Mouse (Mus musculus) liver, embryonic 15.5 days (tissue): ENCODE results near the gene Tapbp. TPM values are rescaled to one million over a fixed set of nuclear protein-coding genes. Genes with fewer than 3 reads are reported as not detected.
A peak's percentile ranks its signal among the peaks of the same experiment; 100 is the strongest.

ENCODE experiments used
- ATAC-seq: fragments of 200-750 bp; cut with Nextera tagmentation; 2 replicates; pipeline ENCODE4 v1.8.0; 2017; ENCODE audit warnings: moderate number of reproducible peaks, mild to moderate bottlenecking, moderate library complexity; ENCODE audit not compliant: insufficient read depth
- H3K27ac ChIP-seq: fragments of 300-500 bp; sonication (generic); replicated peaks from 2 replicates; pipeline ENCODE4 v1.5.1; 2015; ENCODE audit warnings: mild to moderate bottlenecking, inconsistent platforms
- H3K27me3 ChIP-seq: fragments of 300-500 bp; sonication (generic); 2 replicates; pipeline ENCODE4 v1.6.1; 2015; ENCODE audit warnings: mild to moderate bottlenecking, inconsistent platforms
- H3K36me3 ChIP-seq: fragments of 300-500 bp; sonication (generic); replicated peaks from 2 replicates; pipeline ENCODE4 v1.6.1; 2015; ENCODE audit warnings: moderate library complexity, mild to moderate bottlenecking, inconsistent platforms
- H3K4me1 ChIP-seq: fragments of 300-500 bp; sonication (generic); replicated peaks from 2 replicates; pipeline ENCODE4 v1.6.1; 2015; ENCODE audit warnings: inconsistent platforms
- H3K4me2 ChIP-seq: fragments of 300-500 bp; sonication (generic); 2 replicates; pipeline ENCODE4 v1.6.1; 2015; ENCODE audit warnings: moderate library complexity, mild to moderate bottlenecking, inconsistent platforms
- H3K4me3 ChIP-seq: fragments of 300-500 bp; sonication (generic); replicated peaks from 2 replicates; pipeline ENCODE4 v1.5.1; 2015; ENCODE audit warnings: mild to moderate bottlenecking, inconsistent platforms
- H3K9ac ChIP-seq: fragments of 300-500 bp; sonication (generic); 2 replicates; pipeline ENCODE4 v1.6.1; 2015; ENCODE audit warnings: moderate library complexity, mild to moderate bottlenecking, inconsistent platforms
- H3K9me3 ChIP-seq: fragments of 300-500 bp; sonication (generic); replicated peaks from 2 replicates; pipeline ENCODE4 v1.6.1; 2016; ENCODE audit warnings: inconsistent platforms
- WGBS: fragments of 180-500 bp; shearing (Covaris S2); methylation state at CpG from one replicate; pipeline ENCODE4 v1.1.7; 2015; ENCODE audit warnings: mixed read lengths; ENCODE audit not compliant: insufficient replicate concordance; 5-methylcytosine and 5-hydroxymethylcytosine counted together
- microRNA-seq: library from miRNA; unstranded; fragments of <30 nt; microRNA quantifications from one replicate; pipeline ENCODE4, GENCODE M21; 2016
- polyA plus RNA-seq: library from polyadenylated mRNA; unstranded; fragments of >200 nt; fragmentation: Nextera tagmentation; extraction: Ambion mirVana; gene quantifications from 2 replicates; pipeline ENCODE4 v1.2.1, GENCODE M21; 2015

Tapbp gene
- polyA plus RNA-seq, 1 experiment from 2014 or later, result 33.3 TPM

DNA sequence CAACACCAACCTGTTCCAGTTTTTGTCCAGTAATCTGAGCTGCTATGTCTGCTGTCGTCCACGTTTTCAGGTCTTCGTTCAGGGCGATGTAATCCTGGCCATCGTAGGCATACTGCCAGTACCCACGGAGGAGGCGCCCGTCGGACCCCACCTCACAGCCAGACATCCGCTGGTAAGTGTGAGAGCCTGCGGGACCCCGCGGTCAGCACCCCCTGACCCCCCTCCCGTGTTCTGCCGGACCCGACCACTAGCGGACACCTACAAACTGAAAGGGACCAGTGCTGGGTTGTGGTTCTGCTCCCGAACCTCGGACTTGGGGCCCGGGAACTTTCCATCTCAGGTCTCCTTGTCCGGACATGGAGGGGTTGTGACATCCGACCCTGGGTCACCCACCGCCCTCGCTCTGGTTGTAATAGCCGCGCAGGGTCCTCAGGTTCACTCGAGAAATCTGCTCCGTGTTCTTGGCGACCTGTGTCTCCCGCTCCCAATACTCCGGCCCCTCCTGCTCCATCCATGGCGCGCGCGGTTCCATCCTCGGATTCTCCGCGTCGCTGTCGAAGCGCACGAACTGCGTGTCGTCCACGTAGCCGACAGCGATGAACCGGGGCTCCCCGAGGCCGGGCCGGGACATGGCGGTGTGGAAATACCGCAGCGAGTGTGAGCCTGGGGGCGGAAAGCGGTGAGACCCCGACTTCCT, 62.3 kb downstream of the Tapbp start:
- WGBS, result 3% methylated on average over 57 of the region's 57 CpGs
- H3K9ac ChIP-seq, result peak overlapping the region; percentile 40
- no peaks in the 10 kb centered on the region for H3K36me3 ChIP-seq
- peaks cover 39% of the 10 kb centered on the region for H3K27me3 ChIP-seq
- no peaks in the 10 kb centered on the region for H3K9me3 ChIP-seq
- H3K4me2 ChIP-seq, result peak overlapping the region; percentile 88
- H3K27ac ChIP-seq, result peak overlapping the region; percentile 68
- H3K4me3 ChIP-seq, result peak overlapping the region; percentile 60
- ATAC-seq, result no peak
- H3K4me1 ChIP-seq, result peaks cover 48% of the 10 kb centered on the region

DNA sequence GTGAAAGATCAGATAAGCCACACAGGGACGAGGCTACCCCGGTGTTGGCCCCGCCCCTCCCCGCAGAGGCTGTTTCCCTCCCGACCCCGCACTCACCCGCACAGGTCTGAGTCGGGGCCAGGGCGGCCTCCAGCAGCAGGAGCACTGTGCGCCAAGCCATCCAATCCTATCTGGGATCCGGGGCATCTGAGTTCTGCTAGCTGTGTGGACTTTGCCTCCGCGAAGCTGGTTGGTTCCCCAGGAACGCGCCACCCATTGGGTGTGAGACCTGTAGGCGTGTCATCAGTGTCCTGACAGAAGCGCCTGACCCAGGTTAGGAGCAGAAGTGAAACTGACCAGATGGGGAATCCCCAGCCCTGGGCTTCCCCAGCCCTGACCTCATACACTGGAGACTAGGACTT, 62.9 kb downstream of the Tapbp start:
- Histone ChIP-seq H3K27me3 (peaks cover 39% of the 10 kb centered on the region), H3K9me3 (no peaks in the 10 kb centered on the region), H3K9ac (peak overlapping the region; percentile 40; the same call in 1 of the 2 replicates), H3K4me1 (peaks cover 46% of the 10 kb centered on the region), H3K4me3 (peak overlapping the region; percentile 60), H3K27ac (peak overlapping the region; percentile 68), H3K36me3 (no peaks in the 10 kb centered on the region), H3K4me2 (peak overlapping the region; percentile 88)
- WGBS, result under 1% methylated on average over 17 of the region's 17 CpGs
- ATAC-seq, result peak; percentile 85

Small RNA genes within 50 kb of the gene (microRNA-seq; reads per million reads assigned to microRNA genes)
- not detected for gene Gm27740

Other genes with a start within 250 kb of the Tapbp start
- gene Hnrnpm, start 229.0 kb upstream of the Tapbp start, polyA plus RNA-seq, result 117 and 122 TPM in 2 replicates
- 274 and 311 TPM in 2 replicates for gene March2, start 197.2 kb upstream of the Tapbp start, polyA plus RNA-seq
- gene Rab11b, start 155.4 kb upstream of the Tapbp start, polyA plus RNA-seq, result 111 and 116 TPM in 2 replicates
- 23.0 and 27.6 TPM in 2 replicates for gene Angptl4, start 134.1 kb upstream of the Tapbp start, polyA plus RNA-seq
- 10.4 and 12.8 TPM in 2 replicates for gene Kank3, start 105.4 kb upstream of the Tapbp start, polyA plus RNA-seq
- 356 and 444 TPM in 2 replicates for gene Rps28, start 91.3 kb upstream of the Tapbp start, polyA plus RNA-seq
- 240 and 251 TPM in 2 replicates for gene Ndufa7, start 91.3 kb upstream of the Tapbp start, polyA plus RNA-seq
- gene Cd320, start 72.8 kb upstream of the Tapbp start, polyA plus RNA-seq, result 14.4 and 14.7 TPM in 2 replicates
- not detected in 2 replicates for gene Gm7029, start 42.1 kb upstream of the Tapbp start, polyA plus RNA-seq
- gene Kifc1, start 25.2 kb upstream of the Tapbp start, polyA plus RNA-seq, result 7.5 and 8.3 TPM in 2 replicates
- gene Platr17, start 10.8 kb upstream of the Tapbp start, polyA plus RNA-seq, result 0.35 and 0.38 TPM in 2 replicates
- gene Daxx, start 6.5 kb upstream of the Tapbp start, polyA plus RNA-seq, result 18.7 and 20.4 TPM in 2 replicates
- gene Zbtb22, start within 50 bp of the Tapbp start, polyA plus RNA-seq, result 8.2 and 9.8 TPM in 2 replicates
- 8.2 and 10.2 TPM in 2 replicates for gene Rgl2, start 13.6 kb downstream of the Tapbp start, polyA plus RNA-seq
- 89.6 and 96.8 TPM in 2 replicates for gene Pfdn6, start 24.4 kb downstream of the Tapbp start, polyA plus RNA-seq
- gene Wdr46, start 24.8 kb downstream of the Tapbp start, polyA plus RNA-seq, result 18.4 and 19.3 TPM in 2 replicates
- gene B3galt4, start 35.6 kb downstream of the Tapbp start, polyA plus RNA-seq, result 2.4 and 2.5 TPM in 2 replicates
- 23.3 and 24.6 TPM in 2 replicates for gene Vps52, start 39.9 kb downstream of the Tapbp start, polyA plus RNA-seq
- gene Rps18, start 40.1 kb downstream of the Tapbp start, polyA plus RNA-seq, result 939 and 1,010 TPM in 2 replicates
- 123 and 165 TPM in 2 replicates for gene H2-K1, start 84.4 kb downstream of the Tapbp start, polyA plus RNA-seq
- 5.5 and 7.2 TPM in 2 replicates for gene Ring1, start 108.8 kb downstream of the Tapbp start, polyA plus RNA-seq
- 30.7 and 37.0 TPM in 2 replicates for gene H2-Ke6, start 112.2 kb downstream of the Tapbp start, polyA plus RNA-seq
- gene Slc39a7, start 115.8 kb downstream of the Tapbp start, polyA plus RNA-seq, result 56.3 and 68.5 TPM in 2 replicates
- gene Rxrb, start 115.9 kb downstream of the Tapbp start, polyA plus RNA-seq, result 16.7 and 19.3 TPM in 2 replicates
- 0.59 and 0.79 TPM in 2 replicates for gene Col11a2, start 123.5 kb downstream of the Tapbp start, polyA plus RNA-seq
- 0.17 and 0.40 TPM in 2 replicates for gene H2-Oa, start 176.4 kb downstream of the Tapbp start, polyA plus RNA-seq
- 6.4 TPM in 2 replicates for gene H2-DMa, start 203.6 kb downstream of the Tapbp start, polyA plus RNA-seq
- gene Brd2, start 206.7 kb downstream of the Tapbp start, polyA plus RNA-seq, result 37.8 and 40.1 TPM in 2 replicates
- gene H2-DMb2, start 227.4 kb downstream of the Tapbp start, polyA plus RNA-seq, result 0.54 and 1.0 TPM in 2 replicates
- gene H2-DMb1, start 237.2 kb downstream of the Tapbp start, polyA plus RNA-seq, result 1.6 and 1.7 TPM in 2 replicates